Mouse (Mus musculus): ENCODE measurements at regions not wholly inside any gene's neighbourhood (a gene's known extent, or its start where the extent isn't known, plus 50 kb on each side); places are given as distances from the start of the nearest gene placed in this dataset.

DNA sequence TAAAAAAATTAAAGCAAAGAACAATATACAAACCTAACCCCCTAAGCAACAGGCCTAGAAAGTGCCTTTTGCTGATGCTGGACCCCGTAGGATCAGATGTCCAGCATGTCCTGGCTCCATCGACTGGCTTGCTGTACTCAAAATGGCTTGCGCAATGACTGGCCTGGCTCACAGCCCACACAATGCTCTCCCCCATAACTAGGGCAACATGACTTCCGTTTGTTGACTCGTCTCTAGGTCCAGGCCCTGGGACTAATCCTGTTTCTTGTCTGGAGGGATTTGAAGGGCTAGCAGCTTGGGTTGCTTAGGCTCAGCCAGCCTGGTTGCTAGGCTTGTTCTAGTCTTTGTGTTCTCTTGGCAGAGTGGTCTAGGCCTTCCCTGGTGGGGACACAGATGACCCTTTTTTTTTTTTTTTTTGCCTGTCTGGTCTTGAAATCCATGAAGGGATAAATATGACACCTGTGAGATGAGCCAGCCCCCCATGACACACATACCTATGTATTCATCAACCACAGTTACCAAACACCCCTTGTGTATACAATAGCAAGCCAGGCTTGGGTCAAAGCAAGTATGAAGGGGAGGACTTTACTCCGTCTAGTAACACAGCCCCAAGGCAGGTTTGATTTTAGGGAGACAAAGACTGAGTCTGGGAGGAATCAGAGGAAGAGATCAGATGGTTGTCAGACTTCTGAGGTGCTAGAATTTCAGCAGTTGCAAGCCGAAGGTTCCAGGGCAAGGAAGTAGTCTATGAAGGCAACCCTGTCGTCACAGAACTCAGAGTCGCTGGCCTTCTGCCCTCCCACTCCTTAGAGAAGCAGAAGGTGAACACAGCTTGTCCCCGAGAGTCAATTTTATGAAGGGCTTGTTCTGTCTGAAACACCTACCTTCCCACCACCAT lies 120.0 kb upstream of the Hes1 start:
- DNase-seq (ENCODE audit: low spot score) (peak; percentile 44), ATAC-seq (replicated peaks; ENCODE audit: low FRiP score, low read depth) (no peak)
- WGBS = 80% methylated on average over 10 of the region's 10 CpGs
- H3K4me1 ChIP-seq (replicated peaks; ENCODE audit: insufficient read depth, low read length) = peaks cover 18% of the 10 kb centered on the region
- H3K36me3 ChIP-seq (ENCODE audit: insufficient read depth, low read length) = no peaks in the 10 kb centered on the region
- no peaks in the 10 kb centered on the region for H3K9me3 ChIP-seq (replicated peaks; ENCODE audit: low read length)
- H3K4me2 ChIP-seq (ENCODE audit: low read length) = no peak overlapping the region
- H3K4me3 ChIP-seq (replicated peaks; ENCODE audit: low read depth, low read length) = no peak overlapping the region
- no peak for TF ChIP-seq CTCF (IDR thresholded peaks at IDR 0.05; ENCODE audit: low read depth)
- H3K9ac ChIP-seq (ENCODE audit: low read depth, low read length) = no peak overlapping the region
- H3K27ac ChIP-seq = no peak overlapping the region
- no peaks in the 10 kb centered on the region for H3K27me3 ChIP-seq (ENCODE audit: insufficient read depth, low read length)

DNA sequence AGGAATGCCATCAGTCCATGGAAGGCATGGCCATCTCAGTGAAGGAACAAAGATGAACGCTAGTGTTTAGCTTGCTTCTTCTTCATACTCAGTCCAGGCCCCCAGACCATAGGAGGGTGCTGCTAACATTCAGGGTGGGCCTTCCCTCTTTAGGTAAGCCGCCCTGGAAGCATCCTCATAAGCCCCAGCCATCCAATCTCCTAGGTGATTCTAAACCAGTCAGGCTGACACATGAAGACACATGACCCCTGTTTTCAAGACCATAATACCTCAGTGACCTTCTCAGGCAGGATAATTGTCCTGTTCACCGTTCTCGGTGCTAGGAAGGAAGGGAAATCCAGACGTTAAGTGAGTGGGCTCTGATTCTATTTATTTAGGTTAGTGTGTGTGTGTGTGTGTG lies 119.2 kb upstream of the Hes1 start:
- 62% methylated on average over 5 of the region's 5 CpGs for WGBS

DNA sequence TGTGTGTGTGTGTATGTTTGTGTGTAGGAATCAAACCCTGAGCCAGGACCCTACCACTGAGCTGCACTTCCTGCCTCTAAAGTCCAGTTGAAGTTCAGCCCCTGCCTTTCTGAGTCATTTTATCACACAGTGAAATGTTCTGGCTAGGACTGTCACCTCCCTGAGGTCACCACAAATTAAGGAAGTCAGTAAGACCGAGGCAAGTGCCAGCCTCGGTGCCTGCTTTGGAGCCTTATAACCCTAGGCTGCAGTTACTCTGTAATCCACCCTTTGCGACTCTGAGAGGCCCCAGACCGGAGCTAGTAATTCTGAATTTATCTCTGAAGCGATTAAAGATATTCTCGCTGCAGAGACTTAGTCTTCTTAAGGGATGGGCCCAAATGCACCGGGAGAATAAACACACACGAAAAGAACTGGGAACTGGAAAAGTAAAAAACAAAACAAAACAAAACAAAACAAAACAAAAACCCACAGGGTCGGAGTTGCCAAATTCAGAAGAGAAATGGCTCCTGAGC lies 118.8 kb upstream of the Hes1 start:
- H3K9ac ChIP-seq (ENCODE audit: low read depth, low read length) = peak overlapping the region; percentile 54
- peak overlapping the region; percentile 86 for H3K27ac ChIP-seq
- no peak for TF ChIP-seq CTCF (IDR thresholded peaks at IDR 0.05; ENCODE audit: low read depth)
- H3K36me3 ChIP-seq (ENCODE audit: insufficient read depth, low read length) = no peaks in the 10 kb centered on the region
- peak; percentile 41 for DNase-seq (ENCODE audit: low spot score)
- peak overlapping the region; percentile 65 for H3K4me2 ChIP-seq (ENCODE audit: low read length)
- no peaks in the 10 kb centered on the region for H3K9me3 ChIP-seq (replicated peaks; ENCODE audit: low read length)
- H3K4me3 ChIP-seq (replicated peaks; ENCODE audit: low read depth, low read length) = peak overlapping the region; percentile 23; the same call in 1 of the 2 replicates
- H3K27me3 ChIP-seq (ENCODE audit: insufficient read depth, low read length) = no peaks in the 10 kb centered on the region
- peaks cover 18% of the 10 kb centered on the region for H3K4me1 ChIP-seq (replicated peaks; ENCODE audit: insufficient read depth, low read length)
- 2% methylated on average over 9 of the region's 9 CpGs for WGBS
- ATAC-seq (replicated peaks; ENCODE audit: low FRiP score, low read depth) = no peak; the same call in 1 of the 2 replicates

More for the DNA sequence above, 119.2 kb upstream of the Hes1 start:
- ATAC-seq (replicated peaks; ENCODE audit: low FRiP score, low read depth) (no peak), DNase-seq (ENCODE audit: low spot score) (no peak)
- TF ChIP-seq CTCF (IDR thresholded peaks at IDR 0.05; ENCODE audit: low read depth) = no peak
- Histone ChIP-seq H3K27me3 (ENCODE audit: insufficient read depth, low read length) (no peaks in the 10 kb centered on the region), H3K4me1 (replicated peaks; ENCODE audit: insufficient read depth, low read length) (peaks cover 18% of the 10 kb centered on the region), H3K4me2 (ENCODE audit: low read length) (no peak overlapping the region), H3K36me3 (ENCODE audit: insufficient read depth, low read length) (no peaks in the 10 kb centered on the region), H3K4me3 (replicated peaks; ENCODE audit: low read depth, low read length) (no peak overlapping the region), H3K9me3 (replicated peaks; ENCODE audit: low read length) (no peaks in the 10 kb centered on the region), H3K9ac (ENCODE audit: low read depth, low read length) (no peak overlapping the region), H3K27ac (no peak overlapping the region)

DNA sequence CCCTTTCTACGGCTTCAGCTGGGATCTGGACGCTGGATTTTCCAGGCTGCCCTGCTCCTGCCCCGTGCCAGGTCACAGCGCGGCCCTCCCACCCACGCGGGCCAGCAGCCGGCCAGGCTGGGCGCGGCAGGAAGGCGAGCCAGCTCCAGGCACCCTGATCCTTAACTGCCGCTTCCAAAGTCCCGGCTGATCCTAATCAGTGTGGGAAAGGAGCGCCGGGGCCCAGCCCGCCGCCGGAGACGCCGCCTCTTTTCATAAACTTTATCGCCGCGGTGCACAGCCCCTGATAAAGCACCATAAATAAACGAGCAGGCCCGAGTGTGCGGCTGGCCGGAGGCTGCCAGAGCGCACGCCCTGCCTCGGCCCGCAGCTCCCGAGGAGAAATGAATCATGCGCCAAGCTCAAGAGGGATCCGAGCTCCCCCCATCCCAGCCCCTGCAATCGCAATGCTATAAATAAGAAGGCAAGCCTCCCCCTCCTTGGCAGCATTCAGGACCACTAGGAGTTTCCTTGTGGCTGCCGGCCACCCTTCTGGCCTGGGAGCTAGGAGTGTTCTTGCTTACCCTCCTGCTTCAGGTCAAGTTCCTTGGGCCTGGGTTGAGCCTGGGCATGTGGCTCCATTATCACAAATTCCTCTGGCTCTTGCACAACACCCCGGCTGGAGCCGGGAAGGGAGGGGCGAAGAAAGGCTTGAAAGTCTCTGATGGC lies 118.1 kb upstream of the Hes1 start:
- Histone ChIP-seq H3K4me2 (ENCODE audit: low read length) (peak overlapping the region; percentile 65), H3K9ac (ENCODE audit: low read depth, low read length) (peak overlapping the region; percentile 54), H3K27ac (peak overlapping the region; percentile 86), H3K9me3 (replicated peaks; ENCODE audit: low read length) (no peaks in the 10 kb centered on the region), H3K36me3 (ENCODE audit: insufficient read depth, low read length) (no peaks in the 10 kb centered on the region), H3K4me1 (replicated peaks; ENCODE audit: insufficient read depth, low read length) (peaks cover 18% of the 10 kb centered on the region), H3K4me3 (replicated peaks; ENCODE audit: low read depth, low read length) (peak overlapping the region; percentile 23; the same call in 1 of the 2 replicates), H3K27me3 (ENCODE audit: insufficient read depth, low read length) (no peaks in the 10 kb centered on the region)
- 1% methylated on average over 39 of the region's 39 CpGs for WGBS
- 0 out of 2 replicates have a peak, but pooled peaks have one; percentile 21 for TF ChIP-seq CTCF (IDR thresholded peaks at IDR 0.05; ENCODE audit: low read depth)
- DNase-seq (ENCODE audit: low spot score) (peak; percentile 93), ATAC-seq (replicated peaks; ENCODE audit: low FRiP score, low read depth) (peak; percentile 90)

DNA sequence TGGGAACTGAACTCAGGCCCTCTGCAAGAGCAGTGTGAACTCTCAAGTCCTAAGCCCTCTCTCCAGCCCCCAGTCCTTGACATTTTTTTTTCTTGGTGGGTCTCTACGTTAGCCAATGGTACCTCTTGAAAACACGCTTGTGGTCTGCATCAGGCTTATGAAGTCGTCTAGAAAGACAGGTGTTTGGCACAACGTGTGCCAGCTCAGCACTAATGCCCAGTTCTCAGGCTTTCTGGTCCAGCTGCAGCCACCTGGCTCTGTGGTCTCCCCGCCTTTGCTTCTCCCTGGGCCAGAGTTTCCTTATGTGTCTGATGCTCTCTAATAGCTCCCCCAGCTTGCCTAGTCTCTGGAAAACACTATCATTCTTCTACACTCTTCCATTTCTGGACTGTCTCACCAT lies 117.2 kb upstream of the Hes1 start:
- no peak for TF ChIP-seq CTCF (IDR thresholded peaks at IDR 0.05; ENCODE audit: low read depth)
- Histone ChIP-seq H3K27ac (no peak overlapping the region), H3K4me1 (replicated peaks; ENCODE audit: insufficient read depth, low read length) (peaks cover 18% of the 10 kb centered on the region), H3K27me3 (ENCODE audit: insufficient read depth, low read length) (no peaks in the 10 kb centered on the region), H3K4me3 (replicated peaks; ENCODE audit: low read depth, low read length) (no peak overlapping the region), H3K9ac (ENCODE audit: low read depth, low read length) (no peak overlapping the region), H3K9me3 (replicated peaks; ENCODE audit: low read length) (no peaks in the 10 kb centered on the region), H3K36me3 (ENCODE audit: insufficient read depth, low read length) (no peaks in the 10 kb centered on the region), H3K4me2 (ENCODE audit: low read length) (no peak overlapping the region)
- no peak for ATAC-seq (replicated peaks; ENCODE audit: low FRiP score, low read depth)
- DNase-seq (ENCODE audit: low spot score) = no peak
- WGBS = 80% methylated on average over 5 of the region's 5 CpGs

DNA sequence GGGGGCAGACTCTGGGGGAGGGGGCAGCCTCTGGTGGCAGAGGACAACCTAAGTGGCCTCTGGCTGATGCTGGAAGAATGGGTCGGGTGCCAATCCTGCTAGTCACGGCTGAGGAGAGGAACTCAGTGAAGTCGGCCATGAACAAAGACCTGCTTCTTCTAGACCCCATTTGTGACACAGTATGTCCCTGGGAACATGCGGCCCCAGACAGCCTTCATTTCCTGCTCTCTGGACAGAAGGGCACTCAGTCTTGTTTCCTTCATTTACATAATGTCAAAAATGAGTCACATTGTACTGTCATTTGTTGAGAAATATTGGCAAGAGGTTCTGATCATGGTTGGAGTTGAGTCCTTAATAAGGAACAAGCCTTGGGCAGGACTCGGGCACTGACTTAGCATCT lies 116.5 kb upstream of the Hes1 start:
- H3K4me3 ChIP-seq (replicated peaks; ENCODE audit: low read depth, low read length) = no peak overlapping the region
- ATAC-seq (replicated peaks; ENCODE audit: low FRiP score, low read depth) (no peak), DNase-seq (ENCODE audit: low spot score) (no peak)
- H3K36me3 ChIP-seq (ENCODE audit: insufficient read depth, low read length) = no peaks in the 10 kb centered on the region
- no peak for TF ChIP-seq CTCF (IDR thresholded peaks at IDR 0.05; ENCODE audit: low read depth)
- 74% methylated on average over 5 of the region's 5 CpGs for WGBS
- H3K27me3 ChIP-seq (ENCODE audit: insufficient read depth, low read length) = no peaks in the 10 kb centered on the region
- no peak overlapping the region for H3K9ac ChIP-seq (ENCODE audit: low read depth, low read length)
- no peak overlapping the region for H3K27ac ChIP-seq
- H3K4me2 ChIP-seq (ENCODE audit: low read length) = no peak overlapping the region
- peaks cover 18% of the 10 kb centered on the region for H3K4me1 ChIP-seq (replicated peaks; ENCODE audit: insufficient read depth, low read length)
- H3K9me3 ChIP-seq (replicated peaks; ENCODE audit: low read length) = no peaks in the 10 kb centered on the region

Measured in kidney, postnatal 0 days (tissue).